Mouse (Mus musculus): ENCODE results near the gene Zfp967. TPM values are rescaled to one million over a fixed set of nuclear protein-coding genes. Genes with fewer than 3 reads are reported as not detected.
"Not testable (repeated sequence)": the region's sequence is repeated elsewhere in the genome, so short reads cannot be mapped to it uniquely, and the experiment has no call there.

Gene Zfp967
- 0.67 TPM in 1 of 2 replicates, not detected in the other for polyA plus RNA-seq (2016; fragmentation: Nextera tagmentation; extraction: Ambion mirVana)

GRCm38 (mm10) chr2:176520756-176521155 is at the start of gene Zfp967:
Gene Zfp967, plus strand, starts transcription at chr2:176521056.
- WGBS, result no CpG with 5 or more reads among the region's 9 CpGs
- not testable (repeated sequence) for H3K36me3 ChIP-seq; H3K4me2 ChIP-seq (replicated peaks); H3K9me3 ChIP-seq (replicated peaks); ATAC-seq (ENCODE audit: low FRiP score); H3K27me3 ChIP-seq; H3K9ac ChIP-seq; H3K4me1 ChIP-seq; H3K4me3 ChIP-seq; H3K27ac ChIP-seq

GRCm38 (mm10) chr2:176486683-176487082 is 34.2 kb upstream of the Zfp967 start, which contains the start of gene Gm14434:
Gene Gm14434, minus strand, starts transcription at chr2:176486783.
- WGBS, result no CpG with 5 or more reads among the region's 4 CpGs
- not testable (repeated sequence) for H3K27me3 ChIP-seq; H3K4me1 ChIP-seq; H3K9ac ChIP-seq; H3K9me3 ChIP-seq (replicated peaks); H3K27ac ChIP-seq; H3K4me2 ChIP-seq (replicated peaks); H3K4me3 ChIP-seq; ATAC-seq (ENCODE audit: low FRiP score); H3K36me3 ChIP-seq

Other genes with a start within 250 kb of the Zfp967 start
- not detected in 2 replicates for gene Gm11009, start 201.6 kb upstream of the Zfp967 start, polyA plus RNA-seq (2016; fragmentation: Nextera tagmentation; extraction: Ambion mirVana)
- 11.7 and 13.9 TPM in 2 replicates for gene Gm14435, start 97.5 kb upstream of the Zfp967 start, polyA plus RNA-seq (2016; fragmentation: Nextera tagmentation; extraction: Ambion mirVana)
- gene Gm14434, start 34.3 kb upstream of the Zfp967 start, polyA plus RNA-seq (2016; fragmentation: Nextera tagmentation; extraction: Ambion mirVana), result 13.9 and 24.7 TPM in 2 replicates
- gene Gm14308, start 115.3 kb downstream of the Zfp967 start, polyA plus RNA-seq (2016; fragmentation: Nextera tagmentation; extraction: Ambion mirVana), result 16.0 and 17.3 TPM in 2 replicates
- 8.6 and 10.5 TPM in 2 replicates for gene Zfp973, start 149.5 kb downstream of the Zfp967 start, polyA plus RNA-seq (2016; fragmentation: Nextera tagmentation; extraction: Ambion mirVana)
- 31.6 and 33.0 TPM in 2 replicates for gene Gm14305, start 187.3 kb downstream of the Zfp967 start, polyA plus RNA-seq (2016; fragmentation: Nextera tagmentation; extraction: Ambion mirVana)

All from hindbrain, embryonic 12.5 days (tissue).